In genomic region chr1:75369984-75370660, GRCm38 (mm10) we compare ENCODE assay signal across 9 mouse cellular contexts. TPM values are rescaled to one million over a fixed set of nuclear protein-coding genes. Genes with fewer than 3 reads are reported as not detected.
DNase-seq lines count a peak whose midpoint lies in the region; ATAC-seq and TF ChIP-seq lines count a peak whose summit lies in the region.
"Had no signal": no experiment of that assay in that cellular context is flagged by ENCODE, and none has a peak within 500 bp of the region (broad histone marks: within the 10 kb centered on the region; RNA-seq: fewer than 3 reads in every experiment).

No protein-coding gene starts in this region.

- no peak overlapping the region for H3K4me2 ChIP-seq in lung, embryonic 16.5 days (ENCODE audit: low read depth, low read length)
- H3K4me2 ChIP-seq: embryonic facial prominence, embryonic 12.5 days had no signal

- no peaks in the 10 kb centered on the region for H3K36me3 ChIP-seq in embryonic facial prominence, embryonic 10.5 days (replicated peaks)
- H3K36me3 ChIP-seq in lung, embryonic 16.5 days (ENCODE audit: control insufficient read depth, insufficient read depth, low read length), result no peaks in the 10 kb centered on the region
- H3K36me3 ChIP-seq: embryonic facial prominence, embryonic 12.5 days had no signal

- H3K4me1 ChIP-seq in lung, adult 2 months (ENCODE audit: control insufficient read depth, insufficient read depth, low read length), result no peaks in the 10 kb centered on the region
- peaks cover 42% of the 10 kb centered on the region for H3K4me1 ChIP-seq in embryonic facial prominence, embryonic 10.5 days
- H3K4me1 ChIP-seq in lung, embryonic 16.5 days (replicated peaks; ENCODE audit: control insufficient read depth, insufficient read depth, low read length), result peaks cover 5% of the 10 kb centered on the region

- no peaks in the 10 kb centered on the region for H3K9me3 ChIP-seq in embryonic facial prominence, embryonic 10.5 days
- no peaks in the 10 kb centered on the region for H3K9me3 ChIP-seq in lung, embryonic 16.5 days (ENCODE audit: control insufficient read depth, low read length)
- H3K9me3 ChIP-seq: embryonic facial prominence, embryonic 12.5 days had no signal

- ATAC-seq in lung, embryonic 16.5 days (ENCODE audit: low read depth), result peak; percentile 60

- no peak for TF ChIP-seq CTCF in lung, adult 2 months (IDR thresholded peaks at IDR 0.05; ENCODE audit: insufficient read depth, low read length)

- 35% methylated on average over 13 of the region's 13 CpGs for WGBS in lung, adult 2 months
- WGBS in embryonic facial prominence, embryonic 10.5 days, result 40% methylated on average over 13 of the region's 13 CpGs
- 30% methylated on average over 13 of the region's 13 CpGs for WGBS in lung, embryonic 16.5 days

- TF ChIP-seq POLR2A in lung, adult 2 months (IDR thresholded peaks at IDR 0.05; ENCODE audit: borderline replicate concordance, extremely low read depth, low read depth, low read length), result no peak

- H3K4me3 ChIP-seq in lung, adult 2 months (replicated peaks; ENCODE audit: extremely low read depth, low read depth, low read length), result no peak overlapping the region
- H3K4me3 ChIP-seq in embryonic facial prominence, embryonic 10.5 days, result no peak overlapping the region
- no peak overlapping the region for H3K4me3 ChIP-seq in lung, embryonic 16.5 days (ENCODE audit: low read length)
- H3K4me3 ChIP-seq: embryonic facial prominence, embryonic 12.5 days had no signal

- H3K27me3 ChIP-seq in embryonic facial prominence, embryonic 10.5 days (replicated peaks; ENCODE audit: low read depth, poor library complexity, severe bottlenecking), result peaks cover 41% of the 10 kb centered on the region
- H3K27me3 ChIP-seq in lung, embryonic 16.5 days (ENCODE audit: control insufficient read depth, insufficient read depth, low read depth, low read length), result peaks cover 6% of the 10 kb centered on the region

- no peak overlapping the region for H3K9ac ChIP-seq in lung, embryonic 16.5 days (ENCODE audit: low read length)
- H3K9ac ChIP-seq: embryonic facial prominence, embryonic 12.5 days had no signal

- peak; percentile 32 to 47 for DNase-seq in lung, adult 18-20 months
- no peak for DNase-seq in lung, adult 2 months
- no peak for DNase-seq in embryonic facial prominence, embryonic 10.5 days (ENCODE audit: low spot score)
- DNase-seq in kidney, adult 11 months, result peak; percentile 63
- DNase-seq in frontal cortex, postnatal 25 days (ENCODE audit: low spot score in 2 of 2), result no peak
- no peak for DNase-seq in urinary bladder, adult 18-20 months (ENCODE audit: low spot score in 2 of 2)
- DNase-seq in right cerebral cortex, adult 2 months (ENCODE audit: low spot score in 2 of 2), result no peak

- H3K27ac ChIP-seq in embryonic facial prominence, embryonic 10.5 days (replicated peaks), result 0 out of 2 replicates have a peak overlapping the region, but pooled peaks have one; percentile 10
- no peak overlapping the region for H3K27ac ChIP-seq in lung, embryonic 16.5 days (ENCODE audit: low read length)
- H3K27ac ChIP-seq: embryonic facial prominence, embryonic 12.5 days had no signal

RNA-seq across cellular contexts. Expression of gene Speg, which starts 5.0 kb away (rescaled TPM):
- polyA plus RNA-seq in lung, adult 2 months (2012; rRNA removed), result 31.5 and 35.0 TPM in 2 replicates
- 30.2 and 30.6 TPM in 2 replicates for polyA plus RNA-seq in embryonic facial prominence, embryonic 10.5 days (2016; fragmentation: Nextera tagmentation; extraction: Ambion mirVana)
- 38.5 and 38.9 TPM in 2 replicates for polyA plus RNA-seq in lung, embryonic 16.5 days (2015; fragmentation: Nextera tagmentation; extraction: Ambion mirVana)

RNA-seq across cellular contexts. Expression of gene Des, which starts 10.0 kb away (rescaled TPM):
- polyA plus RNA-seq in lung, adult 2 months (2012; rRNA removed), result 107 and 185 TPM in 2 replicates
- polyA plus RNA-seq in embryonic facial prominence, embryonic 10.5 days (2016; fragmentation: Nextera tagmentation; extraction: Ambion mirVana), result 10.4 and 15.6 TPM in 2 replicates
- polyA plus RNA-seq in lung, embryonic 16.5 days (2015; fragmentation: Nextera tagmentation; extraction: Ambion mirVana), result 57.1 and 64.0 TPM in 2 replicates

RNA-seq across cellular contexts. Expression of gene Dnpep, which starts 52.3 kb away (rescaled TPM):
- 104 and 129 TPM in 2 replicates for polyA plus RNA-seq in lung, adult 2 months (2012; rRNA removed)
- 144 and 150 TPM in 2 replicates for polyA plus RNA-seq in embryonic facial prominence, embryonic 10.5 days (2016; fragmentation: Nextera tagmentation; extraction: Ambion mirVana)
- 118 and 122 TPM in 2 replicates for polyA plus RNA-seq in lung, embryonic 16.5 days (2015; fragmentation: Nextera tagmentation; extraction: Ambion mirVana)

Comparison
In these comparisons a context has a peak if more than half of its experiments do, and no peak if none do; other contexts are left out.
1. DNase-seq: peak in lung, adult 18-20 months (2 of 2) and kidney, adult 11 months (single experiment); none in lung, adult 2 months (single experiment), embryonic facial prominence, embryonic 10.5 days (single experiment), frontal cortex, postnatal 25 days (0 of 2), urinary bladder, adult 18-20 months (0 of 2) and right cerebral cortex, adult 2 months (0 of 2).